28 mouse cellular contexts compared by ENCODE assay signal in genomic region chr1:153768465-153768864, GRCm38 (mm10). TPM values are rescaled to one million over a fixed set of nuclear protein-coding genes. Genes with fewer than 3 reads are reported as not detected.
DNase-seq lines count a peak whose midpoint lies in the region; ATAC-seq and TF ChIP-seq lines count a peak whose summit lies in the region.
"Had no signal": no experiment of that assay in that cellular context is flagged by ENCODE, and none has a peak within 500 bp of the region (broad histone marks: within the 10 kb centered on the region; RNA-seq: fewer than 3 reads in every experiment).

No protein-coding gene starts in this region.

- H3K4me1 ChIP-seq in stomach, embryonic 16.5 days (ENCODE audit: control insufficient read depth, insufficient read depth, low read length) = no peaks in the 10 kb centered on the region
- H3K4me1 ChIP-seq in stomach, postnatal 0 days (replicated peaks; ENCODE audit: control insufficient read depth, insufficient read depth) = no peaks in the 10 kb centered on the region
- H3K4me1 ChIP-seq: embryonic facial prominence, embryonic 12.5 days; forebrain, embryonic 13.5 days; hindbrain, embryonic 15.5 days; limb, embryonic 12.5 days; midbrain, embryonic 15.5 days; neural tube, embryonic 13.5 days had no signal

- H3K36me3 ChIP-seq in stomach, embryonic 16.5 days (ENCODE audit: control insufficient read depth, insufficient read depth, low read length) = no peaks in the 10 kb centered on the region
- H3K36me3 ChIP-seq in stomach, postnatal 0 days (ENCODE audit: control insufficient read depth, insufficient read depth, low read length) = no peaks in the 10 kb centered on the region
- no peaks in the 10 kb centered on the region for H3K36me3 ChIP-seq in macrophage (ENCODE audit: inconsistent target)
- H3K36me3 ChIP-seq: embryonic facial prominence, embryonic 12.5 days; heart, embryonic 10.5 days; hindbrain, embryonic 15.5 days; limb, embryonic 12.5 days; midbrain, embryonic 15.5 days; neural tube, embryonic 13.5 days had no signal

- no peak for TF ChIP-seq CTCF in stomach, postnatal 0 days (IDR thresholded peaks at IDR 0.05; ENCODE audit: low read depth)

- no peak for DNase-seq in stomach, postnatal 0 days (ENCODE audit: low spot score)
- no peak for DNase-seq in adrenal gland, adult 18-20 months (ENCODE audit: low spot score in 2 of 2)
- DNase-seq in kidney, postnatal 25 days = no peak
- no peak for DNase-seq in ovary, postnatal 10 days (ENCODE audit: low spot score)
- DNase-seq in kidney, postnatal 4 days = no peak
- DNase-seq: adrenal gland, adult 2 months; cerebellum, adult 18-20 months; cerebellum, postnatal 14 days; gastrocnemius, adult 2 months; heart, postnatal 4 days; kidney, adult 18-20 months; liver, postnatal 0 days; right cerebral cortex, adult 18-20 months had no signal

- no peak overlapping the region for H3K9ac ChIP-seq in stomach, embryonic 16.5 days (ENCODE audit: low read length)
- H3K9ac ChIP-seq in stomach, postnatal 0 days (ENCODE audit: low read length) = no peak overlapping the region
- H3K9ac ChIP-seq: embryonic facial prominence, embryonic 12.5 days; forebrain, embryonic 13.5 days; hindbrain, embryonic 15.5 days; limb, embryonic 12.5 days; liver, postnatal 0 days; midbrain, embryonic 15.5 days; neural tube, embryonic 13.5 days had no signal

- no peaks in the 10 kb centered on the region for H3K79me2 ChIP-seq in macrophage (ENCODE audit: inconsistent target)

- 0 out of 2 replicates have a peak overlapping the region, but pooled peaks have one; percentile 0 for H3K27ac ChIP-seq in stomach, embryonic 16.5 days (ENCODE audit: low read length)
- H3K27ac ChIP-seq in stomach, postnatal 0 days (replicated peaks) = no peak overlapping the region
- H3K27ac ChIP-seq in macrophage = peak overlapping the region; percentile 66
- H3K27ac ChIP-seq: embryonic facial prominence, embryonic 12.5 days; forebrain, embryonic 13.5 days; gastrocnemius, adult 2 months; heart, embryonic 10.5 days; hindbrain, embryonic 15.5 days; kidney, postnatal 0 days; limb, embryonic 12.5 days; midbrain, embryonic 15.5 days; neural tube, embryonic 13.5 days had no signal

- H3K27me3 ChIP-seq in stomach, embryonic 16.5 days (ENCODE audit: control insufficient read depth, insufficient read depth, low read length) = no peaks in the 10 kb centered on the region
- no peaks in the 10 kb centered on the region for H3K27me3 ChIP-seq in stomach, postnatal 0 days (ENCODE audit: control insufficient read depth, insufficient read depth, low read length)
- H3K27me3 ChIP-seq: embryonic facial prominence, embryonic 12.5 days; forebrain, embryonic 13.5 days; hindbrain, embryonic 15.5 days; limb, embryonic 12.5 days; midbrain, embryonic 15.5 days; neural tube, embryonic 13.5 days had no signal

- H3K4me3 ChIP-seq in stomach, embryonic 16.5 days (replicated peaks; ENCODE audit: low read length) = no peak overlapping the region
- no peak overlapping the region for H3K4me3 ChIP-seq in stomach, postnatal 0 days (ENCODE audit: low read depth, low read length)
- H3K4me3 ChIP-seq in macrophage (ENCODE audit: inconsistent target) = no peak overlapping the region
- H3K4me3 ChIP-seq: embryonic facial prominence, embryonic 12.5 days; erythroblast, embryonic 14.5 days; forebrain, embryonic 13.5 days; gastrocnemius, adult 2 months; heart, embryonic 10.5 days; hindbrain, embryonic 15.5 days; limb, embryonic 12.5 days; midbrain, embryonic 15.5 days; myocyte; neural tube, embryonic 13.5 days had no signal

- H3K9me3 ChIP-seq in stomach, embryonic 16.5 days (replicated peaks; ENCODE audit: control insufficient read depth, low read length) = no peaks in the 10 kb centered on the region
- H3K9me3 ChIP-seq in stomach, postnatal 0 days (ENCODE audit: control insufficient read depth, low read length) = no peaks in the 10 kb centered on the region
- H3K9me3 ChIP-seq: embryonic facial prominence, embryonic 12.5 days; forebrain, embryonic 13.5 days; heart, embryonic 10.5 days; hindbrain, embryonic 15.5 days; limb, embryonic 12.5 days; midbrain, embryonic 15.5 days; neural tube, embryonic 13.5 days had no signal

- ATAC-seq in stomach, embryonic 16.5 days (ENCODE audit: insufficient read depth, low FRiP score) = no peak
- no peak for ATAC-seq in stomach, postnatal 0 days (ENCODE audit: low FRiP score, low TSS enrichment)
- ATAC-seq in granulocyte monocyte progenitor cell, adult 5-6 weeks (replicated peaks; ENCODE audit: poor library complexity, severe bottlenecking) = peak; percentile 78
- ATAC-seq: forebrain, embryonic 13.5 days; liver, postnatal 0 days; lung, postnatal 0 days; midbrain, embryonic 15.5 days had no signal

- WGBS in stomach, embryonic 16.5 days = 66% methylated on average over 5 of the region's 5 CpGs
- 64% methylated on average over 5 of the region's 5 CpGs for WGBS in stomach, postnatal 0 days
- WGBS in macrophage (ENCODE audit: missing documents) = 20% methylated on average over 5 of the region's 5 CpGs

- H3K4me2 ChIP-seq in stomach, embryonic 16.5 days (ENCODE audit: low read depth, low read length) = no peak overlapping the region
- no peak overlapping the region for H3K4me2 ChIP-seq in stomach, postnatal 0 days (replicated peaks; ENCODE audit: low read depth)
- H3K4me2 ChIP-seq: embryonic facial prominence, embryonic 12.5 days; forebrain, embryonic 13.5 days; hindbrain, embryonic 15.5 days; limb, embryonic 12.5 days; liver, embryonic 11.5 days; midbrain, embryonic 15.5 days; neural tube, embryonic 13.5 days had no signal

- TF ChIP-seq EP300 in stomach, postnatal 0 days (optimal IDR thresholded peaks at IDR 0.05) = no peak

RNA-seq across cellular contexts. Expression of gene Rnasel, which starts 19.2 kb away (rescaled TPM):
- polyA plus RNA-seq in stomach, embryonic 16.5 days (2015; fragmentation: Nextera tagmentation; extraction: Ambion mirVana) = 13.7 TPM in 2 replicates
- polyA plus RNA-seq in stomach, postnatal 0 days (2015; fragmentation: Nextera tagmentation; extraction: Ambion mirVana) = 11.8 TPM in 2 replicates
- 35.9 and 55.9 TPM in 2 replicates for total RNA-seq in granulocyte monocyte progenitor cell, adult 5-6 weeks (2014; fragmentation: Nextera tagmentation)
- total RNA-seq in granulocyte monocyte progenitor cell, adult 5-6 weeks (2017) = 52.3 and 72.8 TPM in 2 replicates
- 100 to 1,000 TPM in 20 of 26 experiments, 10 to 100 TPM in 6; 49.0 to 419 (median 192) TPM for total RNA-seq in macrophage (2018; cell fraction: chromatin; rRNA removed)
- total RNA-seq in macrophage (2018; cell fraction: cytosol; rRNA removed) = 100 to 1,000 TPM in 25 of 26 experiments, 10 to 100 TPM in 1; 83.8 to 308 (median 169) TPM
- total RNA-seq in macrophage (2018; cell fraction: nucleus; rRNA removed) = 100 to 1,000 TPM in 25 of 26 experiments, 10 to 100 TPM in 1; 86.5 to 468 (median 181) TPM
- 147 to 181 TPM (median 163 TPM) in 3 replicates for polyA plus RNA-seq in macrophage (2018)
- 1 to 10 TPM; 7.1 to 9.0 TPM for total RNA-seq in adrenal gland, adult 18-20 months (2021)

RNA-seq across cellular contexts. Expression of gene Rgs16, which starts 28.3 kb away (rescaled TPM):
- polyA plus RNA-seq in stomach, embryonic 16.5 days (2015; fragmentation: Nextera tagmentation; extraction: Ambion mirVana) = 4.3 and 5.0 TPM in 2 replicates
- polyA plus RNA-seq in stomach, postnatal 0 days (2015; fragmentation: Nextera tagmentation; extraction: Ambion mirVana) = 2.3 and 2.7 TPM in 2 replicates
- total RNA-seq in granulocyte monocyte progenitor cell, adult 5-6 weeks (2014; fragmentation: Nextera tagmentation) = not detected in 2 replicates
- 0.17 TPM in 1 of 2 replicates, not detected in the other for total RNA-seq in granulocyte monocyte progenitor cell, adult 5-6 weeks (2017)
- total RNA-seq in macrophage (2018; cell fraction: chromatin; rRNA removed) = under 1 TPM in 9 of 26 experiments, not detected in 17; 0.25 to 0.87 (median 0.36) TPM
- total RNA-seq in macrophage (2018; cell fraction: cytosol; rRNA removed) = under 1 TPM in 22 of 26 experiments, not detected in 4; 0.04 to 0.99 (median 0.17) TPM
- total RNA-seq in macrophage (2018; cell fraction: nucleus; rRNA removed) = 1 to 10 TPM in 1 of 26 experiments, under 1 TPM in 13, not detected in 12; 0.18 to 1.3 (median 0.31) TPM
- polyA plus RNA-seq in macrophage (2018) = 0.11 to 1.2 TPM (median 0.14 TPM) in 3 replicates
- total RNA-seq in adrenal gland, adult 18-20 months (2021) = 1 to 10 TPM; 1.3 to 6.1 TPM
- polyA plus RNA-seq: erythroblast, embryonic 14.5 days had no signal

Comparison
In these comparisons a context has a peak if more than half of its experiments do, and no peak if none do; other contexts are left out.
1. RNA of gene Rnasel, which starts 19.2 kb away (polyA plus RNA-seq): 147 to 181 TPM in macrophage; 13.7 TPM in stomach, embryonic 16.5 days and 11.8 TPM in stomach, postnatal 0 days; every median in the first group is over 10 times any median in the second.